In genomic region chr9:106225469-106226150, GRCm38 (mm10) we compare ENCODE assay signal across 8 mouse cellular contexts. TPM values are rescaled to one million over a fixed set of nuclear protein-coding genes. Genes with fewer than 3 reads are reported as not detected.
A peak's percentile ranks its signal among the peaks of the same experiment; 100 is the strongest.
DNase-seq lines count a peak whose midpoint lies in the region; ATAC-seq and TF ChIP-seq lines count a peak whose summit lies in the region.

No protein-coding gene starts in this region.

- H3K36me3 ChIP-seq in heart, embryonic 11.5 days (ENCODE audit: control insufficient read depth, insufficient read depth, low read length): no peaks in the 10 kb centered on the region
- no peaks in the 10 kb centered on the region for H3K36me3 ChIP-seq in ES-Bruce4 (ENCODE audit: control insufficient read depth, insufficient read depth, low read length, poor library complexity, severe bottlenecking)
- no peaks in the 10 kb centered on the region for H3K36me3 ChIP-seq in heart, embryonic 16.5 days (ENCODE audit: control insufficient read depth, insufficient read depth)
- no peaks in the 10 kb centered on the region for H3K36me3 ChIP-seq in liver, embryonic 15.5 days (replicated peaks)

- peaks cover 24% of the 10 kb centered on the region for H3K27me3 ChIP-seq in heart, embryonic 11.5 days (ENCODE audit: control insufficient read depth, insufficient read depth, low read length)
- H3K27me3 ChIP-seq in ES-Bruce4 (ENCODE audit: control insufficient read depth, insufficient read depth, low read length, poor library complexity, severe bottlenecking): no peaks in the 10 kb centered on the region
- H3K27me3 ChIP-seq in heart, embryonic 16.5 days (ENCODE audit: control insufficient read depth, insufficient read depth, low read length): peaks cover 15% of the 10 kb centered on the region
- H3K27me3 ChIP-seq in liver, embryonic 15.5 days: peaks cover 51% of the 10 kb centered on the region

- 0 out of 2 replicates have a peak, but pooled peaks have one; percentile 7 for ATAC-seq in heart, embryonic 11.5 days (replicated peaks; ENCODE audit: insufficient number of reproducible peaks, low FRiP score, low TSS enrichment)
- ATAC-seq in heart, embryonic 16.5 days (replicated peaks; ENCODE audit: extremely low read depth, insufficient read depth, low FRiP score): no peak
- ATAC-seq in liver, embryonic 15.5 days (ENCODE audit: insufficient read depth): no peak

- H3K4me1 ChIP-seq in heart, embryonic 11.5 days (ENCODE audit: control insufficient read depth, insufficient read depth, low read length): peaks cover 7% of the 10 kb centered on the region
- H3K4me1 ChIP-seq in ES-Bruce4 (ENCODE audit: control insufficient read depth, insufficient read depth, low read length): no peaks in the 10 kb centered on the region
- H3K4me1 ChIP-seq in heart, embryonic 16.5 days (ENCODE audit: control insufficient read depth, insufficient read depth, low read length): peaks cover 11% of the 10 kb centered on the region
- peaks cover 19% of the 10 kb centered on the region; the same call in 1 of the 2 replicates for H3K4me1 ChIP-seq in liver, embryonic 15.5 days (replicated peaks)

- no peak for DNase-seq in heart, postnatal 4 days
- DNase-seq in right cerebral cortex, postnatal 14 days: no peak
- DNase-seq in thymus, adult 18-20 months: no peak
- no peak for DNase-seq in thymus, postnatal 25 days

- peak overlapping the region; percentile 38 for H3K4me3 ChIP-seq in heart, embryonic 11.5 days (ENCODE audit: low read depth, low read length)
- H3K4me3 ChIP-seq in ES-Bruce4 (ENCODE audit: low read depth, low read length): peak overlapping the region; percentile 64
- peak overlapping the region; percentile 54 for H3K4me3 ChIP-seq in heart, embryonic 16.5 days (ENCODE audit: low read length)
- H3K4me3 ChIP-seq in liver, embryonic 15.5 days (replicated peaks): peak overlapping the region; percentile 32; the same call in 1 of the 2 replicates

- WGBS in heart, embryonic 11.5 days (ENCODE audit: insufficient replicate concordance): 48% methylated on average over 24 of the region's 24 CpGs
- 52% methylated on average over 24 of the region's 24 CpGs for WGBS in heart, embryonic 16.5 days
- WGBS in liver, embryonic 15.5 days (ENCODE audit: insufficient replicate concordance): 52% methylated on average over 24 of the region's 24 CpGs

- TF ChIP-seq EP300 in ES-Bruce4 (IDR thresholded peaks at IDR 0.05; ENCODE audit: insufficient read depth, low read depth, low read length): no peak

- TF ChIP-seq POLR2A in ES-Bruce4 (IDR thresholded peaks at IDR 0.05; ENCODE audit: insufficient read depth, low read length): no peak

- TF ChIP-seq CTCF in ES-Bruce4 (IDR thresholded peaks at IDR 0.05; ENCODE audit: low read depth, low read length): no peak

- H3K9me3 ChIP-seq in heart, embryonic 11.5 days (replicated peaks; ENCODE audit: control insufficient read depth, low read length): no peaks in the 10 kb centered on the region
- H3K9me3 ChIP-seq in ES-Bruce4 (replicated peaks; ENCODE audit: control insufficient read depth, insufficient read depth, low read length, poor library complexity, severe bottlenecking): no peaks in the 10 kb centered on the region
- no peaks in the 10 kb centered on the region for H3K9me3 ChIP-seq in heart, embryonic 16.5 days (replicated peaks; ENCODE audit: control insufficient read depth, low read length)
- H3K9me3 ChIP-seq in liver, embryonic 15.5 days (replicated peaks): no peaks in the 10 kb centered on the region

- no peak overlapping the region for H3K27ac ChIP-seq in heart, embryonic 11.5 days (ENCODE audit: low read depth, low read length)
- H3K27ac ChIP-seq in ES-Bruce4 (ENCODE audit: insufficient read depth, low read length): no peak overlapping the region
- H3K27ac ChIP-seq in heart, embryonic 16.5 days (ENCODE audit: low read length): no peak overlapping the region
- no peak overlapping the region for H3K27ac ChIP-seq in liver, embryonic 15.5 days (replicated peaks)

- peak overlapping the region; percentile 54; the same call in 1 of the 2 replicates for H3K9ac ChIP-seq in heart, embryonic 11.5 days (ENCODE audit: low read depth, low read length)
- H3K9ac ChIP-seq in ES-Bruce4 (ENCODE audit: low read depth, poor library complexity, severe bottlenecking): peak overlapping the region; percentile 11; the same call in 1 of the 2 replicates
- peak overlapping the region; percentile 65 for H3K9ac ChIP-seq in heart, embryonic 16.5 days (ENCODE audit: low read length)
- no peak overlapping the region for H3K9ac ChIP-seq in liver, embryonic 15.5 days

- H3K4me2 ChIP-seq in heart, embryonic 11.5 days: peak overlapping the region; percentile 90
- peak overlapping the region; percentile 85 for H3K4me2 ChIP-seq in heart, embryonic 16.5 days (ENCODE audit: low read depth, low read length)
- H3K4me2 ChIP-seq in liver, embryonic 15.5 days: peak overlapping the region; percentile 53

RNA-seq across cellular contexts. Expression of gene Tlr9, which starts 3.2 kb away (rescaled TPM):
- polyA plus RNA-seq in heart, embryonic 11.5 days (2014; fragmentation: Nextera tagmentation; extraction: Ambion mirVana): not detected in 2 replicates
- total RNA-seq in heart, postnatal 4 days (2021): under 1 TPM; 0.43 TPM
- not detected in 2 replicates for polyA plus RNA-seq in ES-Bruce4 (2011; ENCODE audit: insufficient read depth, insufficient read length, low read depth, missing spikeins)
- 0.05 and 0.09 TPM in 2 replicates for polyA plus RNA-seq in heart, embryonic 16.5 days (2015; fragmentation: Nextera tagmentation; extraction: Ambion mirVana)
- polyA plus RNA-seq in liver, embryonic 15.5 days (2015; fragmentation: Nextera tagmentation; extraction: Ambion mirVana): 0.03 and 0.07 TPM in 2 replicates

RNA-seq across cellular contexts. Expression of gene Twf2, which starts 22.7 kb away (rescaled TPM):
- polyA plus RNA-seq in heart, embryonic 11.5 days (2014; fragmentation: Nextera tagmentation; extraction: Ambion mirVana): 55.6 and 62.2 TPM in 2 replicates
- total RNA-seq in heart, postnatal 4 days (2021): 10 to 100 TPM; 62.1 to 63.6 TPM
- 27.3 and 36.7 TPM in 2 replicates for polyA plus RNA-seq in ES-Bruce4 (2011; ENCODE audit: insufficient read depth, insufficient read length, low read depth, missing spikeins)
- polyA plus RNA-seq in heart, embryonic 16.5 days (2015; fragmentation: Nextera tagmentation; extraction: Ambion mirVana): 55.7 and 61.6 TPM in 2 replicates
- polyA plus RNA-seq in liver, embryonic 15.5 days (2015; fragmentation: Nextera tagmentation; extraction: Ambion mirVana): 23.5 and 23.8 TPM in 2 replicates

RNA-seq across cellular contexts. Expression of gene Alas1, which starts 22.8 kb away (rescaled TPM):
- polyA plus RNA-seq in heart, embryonic 11.5 days (2014; fragmentation: Nextera tagmentation; extraction: Ambion mirVana): 121 and 128 TPM in 2 replicates
- 100 to 1,000 TPM; 404 to 423 TPM for total RNA-seq in heart, postnatal 4 days (2021)
- 39.8 and 41.9 TPM in 2 replicates for polyA plus RNA-seq in ES-Bruce4 (2011; ENCODE audit: insufficient read depth, insufficient read length, low read depth, missing spikeins)
- polyA plus RNA-seq in heart, embryonic 16.5 days (2015; fragmentation: Nextera tagmentation; extraction: Ambion mirVana): 217 and 223 TPM in 2 replicates
- 52.6 and 59.6 TPM in 2 replicates for polyA plus RNA-seq in liver, embryonic 15.5 days (2015; fragmentation: Nextera tagmentation; extraction: Ambion mirVana)

RNA-seq across cellular contexts. Expression of gene Ppm1m, which starts 26.1 kb away (rescaled TPM):
- 20.6 and 23.5 TPM in 2 replicates for polyA plus RNA-seq in heart, embryonic 11.5 days (2014; fragmentation: Nextera tagmentation; extraction: Ambion mirVana)
- 10 to 100 TPM; 14.0 to 14.8 TPM for total RNA-seq in heart, postnatal 4 days (2021)
- polyA plus RNA-seq in ES-Bruce4 (2011; ENCODE audit: insufficient read depth, insufficient read length, low read depth, missing spikeins): 23.2 and 23.4 TPM in 2 replicates
- polyA plus RNA-seq in heart, embryonic 16.5 days (2015; fragmentation: Nextera tagmentation; extraction: Ambion mirVana): 25.0 and 27.7 TPM in 2 replicates
- polyA plus RNA-seq in liver, embryonic 15.5 days (2015; fragmentation: Nextera tagmentation; extraction: Ambion mirVana): 11.7 and 13.6 TPM in 2 replicates

RNA-seq across cellular contexts. Expression of gene Wdr82, which starts 54.9 kb away (rescaled TPM):
- polyA plus RNA-seq in heart, embryonic 11.5 days (2014; fragmentation: Nextera tagmentation; extraction: Ambion mirVana): 22.7 and 24.4 TPM in 2 replicates
- 10 to 100 TPM; 90.0 to 98.5 TPM for total RNA-seq in heart, postnatal 4 days (2021)
- polyA plus RNA-seq in ES-Bruce4 (2011; ENCODE audit: insufficient read depth, insufficient read length, low read depth, missing spikeins): 118 and 122 TPM in 2 replicates
- 17.6 and 18.2 TPM in 2 replicates for polyA plus RNA-seq in heart, embryonic 16.5 days (2015; fragmentation: Nextera tagmentation; extraction: Ambion mirVana)
- polyA plus RNA-seq in liver, embryonic 15.5 days (2015; fragmentation: Nextera tagmentation; extraction: Ambion mirVana): 6.8 and 7.3 TPM in 2 replicates
